Mouse (Mus musculus): ENCODE data around the gene Asb6.

DNA sequence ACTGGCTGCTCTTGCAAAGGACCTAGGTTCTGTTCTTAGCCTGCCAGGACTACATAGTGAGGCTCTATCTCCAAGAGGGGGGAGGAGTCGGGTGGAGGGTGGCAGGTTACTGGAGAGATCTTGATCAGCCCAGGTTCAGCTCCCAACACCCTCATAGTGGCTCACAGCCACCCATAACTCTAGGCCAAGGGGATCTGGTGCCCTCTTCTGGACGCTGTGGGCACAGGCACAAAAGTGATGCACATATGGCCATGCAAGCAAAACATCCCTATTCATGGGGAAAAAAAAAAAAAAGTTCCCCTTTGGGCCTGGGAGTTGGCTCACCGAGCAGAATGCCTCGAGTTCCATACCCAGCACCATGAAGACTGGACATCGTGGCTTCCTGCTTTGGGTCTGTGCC, 818 bp downstream of the Asb6 start:
- TF ChIP-seq POLR2A (IDR thresholded peaks at IDR 0.05; ENCODE audit: low read depth, low read length) (no peak), CTCF (IDR thresholded peaks at IDR 0.05; ENCODE audit: extremely low read depth, insufficient read length, insufficient replicate concordance, low read depth, low read length) (peak; percentile 53; the same call in 1 of the 2 replicates)

Measured in small intestine, adult 2 months (tissue).